Mouse (Mus musculus) cerebellum, adult 8-10 months (tissue): ENCODE data around the gene Zfp839.
A peak's percentile ranks its signal among the peaks of the same experiment; 100 is the strongest.
"Not testable (repeated sequence)": the region's sequence is repeated elsewhere in the genome, so short reads cannot be mapped to it uniquely, and the experiment has no call there.

Source experiments
- DNase-seq: peaks from one replicate; pipeline ENCODE4 v3.0.0; 2022

The Zfp839 gene

DNA sequence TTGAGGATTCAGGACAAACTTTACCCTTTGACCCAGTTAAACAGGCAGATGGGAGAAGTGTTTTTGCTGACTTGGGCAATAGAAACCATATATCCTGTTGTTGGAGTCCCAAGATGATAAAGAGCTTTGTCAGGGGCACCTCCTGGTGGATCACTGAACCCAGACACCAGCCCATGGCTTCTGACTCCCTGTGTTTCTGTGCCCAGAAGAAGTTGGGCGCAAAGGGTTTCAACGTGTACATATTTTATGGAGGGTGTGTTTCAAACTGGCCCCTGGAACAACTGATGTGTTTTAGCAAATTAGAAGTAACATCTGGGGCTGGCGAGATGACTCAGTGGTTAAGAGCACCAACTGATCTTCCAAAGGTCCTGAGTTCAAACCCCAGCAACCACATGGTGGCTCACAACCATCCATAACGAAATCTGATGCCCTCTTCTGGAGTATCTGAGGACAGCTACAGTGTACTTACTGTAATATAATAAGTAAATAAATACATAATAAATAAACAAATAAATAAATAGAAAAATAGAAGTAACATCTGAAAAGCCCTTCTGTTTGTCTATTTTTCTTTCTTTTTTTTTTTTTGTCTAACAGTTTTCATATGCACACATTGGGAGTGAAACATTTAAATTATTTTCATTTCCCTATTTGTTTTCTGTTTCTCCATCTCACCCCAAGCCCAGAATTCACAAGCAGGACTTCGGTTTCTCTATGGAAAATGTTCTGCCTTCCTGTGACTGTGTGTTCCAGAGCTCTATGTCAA lies 8.1 kb upstream of the Zfp839 start:
- no peak for DNase-seq

DNA sequence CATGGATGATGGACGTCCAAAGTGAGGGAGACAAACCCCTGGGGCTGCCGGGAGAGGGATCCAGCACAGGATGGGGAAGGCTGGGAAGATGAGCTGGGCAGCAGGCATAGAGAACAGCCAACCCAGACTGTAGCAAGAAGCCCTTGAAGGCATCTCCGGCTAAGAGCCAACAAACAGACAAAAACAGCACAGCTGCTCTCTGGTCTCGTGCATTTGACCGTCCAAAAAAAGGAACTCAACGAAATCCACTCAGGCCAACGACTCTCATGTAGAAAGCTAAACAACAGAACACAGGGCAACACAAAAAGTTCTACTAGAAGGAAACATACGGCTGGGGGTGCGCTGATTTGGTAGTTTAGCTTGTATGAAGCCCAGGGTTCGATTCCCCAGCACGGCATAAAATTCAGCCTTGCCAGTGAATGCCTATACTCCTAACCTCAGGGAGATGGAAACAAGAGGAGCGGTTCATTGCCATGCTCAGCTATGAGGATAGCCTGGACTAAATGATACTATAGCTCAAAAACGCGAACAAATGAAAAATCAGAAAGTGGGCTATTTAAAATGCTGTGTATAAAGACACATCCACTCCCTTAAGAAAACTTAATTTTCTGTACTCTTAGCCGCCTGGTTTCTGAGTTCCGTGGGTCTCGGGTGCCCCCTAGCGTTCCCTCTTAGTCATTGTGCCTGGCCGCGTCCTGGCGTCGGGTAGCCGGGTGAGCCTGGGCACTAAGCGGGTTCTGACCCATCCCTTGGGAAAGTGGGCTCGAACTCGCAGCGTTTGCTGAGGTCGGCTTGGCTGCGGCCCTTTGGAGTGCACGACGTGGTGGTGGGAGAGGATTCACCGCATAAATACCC lies 6.6 kb upstream of the Zfp839 start:
- DNase-seq, result peak; percentile 87

DNA sequence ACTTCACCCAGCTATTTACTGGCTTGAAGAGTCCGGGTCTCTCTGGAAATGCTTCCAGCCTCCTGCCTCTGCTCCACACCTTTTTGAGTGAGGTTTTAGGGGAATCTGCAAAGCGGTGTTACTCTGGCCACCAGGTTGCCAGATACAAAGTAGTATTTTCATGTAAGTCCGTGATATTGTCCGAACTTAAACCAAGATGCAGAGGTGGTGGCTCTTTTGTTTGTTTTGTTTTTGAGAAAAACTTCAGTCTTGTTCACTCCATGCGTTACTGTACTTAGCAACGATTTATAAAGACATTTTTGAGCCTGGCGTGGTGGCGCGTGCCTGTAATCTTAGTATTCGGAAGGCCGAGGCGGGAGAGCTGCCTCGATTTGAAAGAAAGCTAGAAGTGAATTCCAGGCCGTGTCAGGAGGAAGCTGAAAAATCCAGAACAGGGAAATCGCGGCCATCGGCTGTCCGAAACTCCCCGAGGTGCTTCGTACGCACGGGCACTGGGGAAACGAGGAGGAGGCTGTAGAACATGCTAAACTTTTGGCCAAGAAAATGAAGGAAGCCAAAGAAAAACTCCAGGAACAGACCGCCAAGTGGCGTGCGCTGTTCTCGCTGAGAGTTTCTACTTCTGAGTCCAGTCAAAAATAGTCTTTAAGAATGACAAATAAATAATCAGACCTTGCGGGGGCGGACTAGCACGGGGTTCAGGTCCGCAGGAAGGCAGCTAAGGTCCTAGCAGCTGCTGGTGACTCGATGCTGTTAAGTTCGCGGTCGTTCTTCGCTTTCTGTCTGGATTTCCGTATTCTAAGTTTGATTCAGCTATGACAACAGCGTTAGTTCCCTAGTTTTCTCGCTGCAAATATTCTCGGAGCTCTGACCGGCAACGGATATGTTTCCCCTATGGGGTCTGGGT lies 5.6 kb upstream of the Zfp839 start:
- no peak for DNase-seq

DNA sequence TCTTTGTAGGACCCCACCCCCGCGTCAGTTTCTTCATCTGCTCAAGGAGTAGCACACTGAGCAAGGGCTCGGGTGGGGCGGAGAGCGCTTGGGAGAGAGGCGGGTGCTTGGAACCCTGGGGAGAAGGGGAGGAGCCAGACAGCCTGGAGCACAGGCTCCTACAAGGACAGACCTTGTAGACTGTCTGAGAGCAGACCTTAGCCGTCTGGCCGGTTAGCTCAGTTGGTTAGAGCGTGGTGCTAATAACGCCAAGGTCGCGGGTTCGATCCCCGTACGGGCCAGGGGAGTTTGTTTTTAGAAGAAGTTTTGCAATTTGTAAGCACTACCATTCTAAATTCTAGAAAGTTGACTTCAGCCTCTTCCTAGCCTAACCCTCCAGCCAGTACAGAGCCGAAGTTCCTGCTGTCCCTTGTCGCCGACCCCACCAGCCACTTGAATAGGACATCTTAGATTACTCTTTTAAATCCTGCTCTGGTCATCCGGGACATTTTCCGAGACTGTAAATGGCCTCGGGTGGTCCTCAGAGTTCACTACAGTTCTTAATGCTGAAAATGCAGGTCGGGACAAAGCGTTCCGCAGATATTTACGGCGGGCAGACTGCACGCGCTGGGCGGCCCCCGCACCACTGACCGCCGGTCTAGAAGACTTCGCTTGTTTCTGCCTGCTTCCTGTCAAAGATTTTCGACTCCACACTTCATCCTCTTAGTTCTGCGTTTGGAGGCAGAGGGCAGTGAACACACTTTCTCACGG lies 4.7 kb upstream of the Zfp839 start:
- peak; percentile 87 for DNase-seq

DNA sequence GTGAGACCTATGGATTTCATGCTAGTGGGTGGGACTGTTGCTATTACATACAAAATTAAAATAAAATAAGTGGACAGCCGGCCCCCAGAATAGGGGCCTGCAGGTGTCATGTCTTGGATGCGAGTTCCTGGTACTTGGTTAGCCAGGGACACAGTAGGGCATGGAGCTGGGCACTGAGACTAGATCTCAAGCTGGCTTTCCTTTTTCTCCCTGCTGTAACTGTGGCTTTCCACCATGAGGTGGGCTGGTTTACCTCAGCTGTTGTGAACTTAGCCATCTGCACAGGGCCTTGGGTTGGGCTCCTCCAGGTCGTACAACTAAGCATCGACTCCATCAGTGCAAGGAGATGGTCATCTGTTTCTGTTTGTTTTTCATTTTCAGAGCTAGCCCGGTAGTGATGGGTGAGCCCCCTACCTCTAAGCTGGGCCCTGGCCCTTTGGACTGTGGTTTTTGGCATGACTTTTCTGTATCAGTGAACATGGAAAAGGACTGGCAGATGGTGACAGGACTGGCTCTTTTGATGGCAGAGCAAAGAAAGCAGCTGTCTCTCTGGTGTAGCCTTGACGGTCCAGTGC lies 3.8 kb upstream of the Zfp839 start:
- no peak for DNase-seq

DNA sequence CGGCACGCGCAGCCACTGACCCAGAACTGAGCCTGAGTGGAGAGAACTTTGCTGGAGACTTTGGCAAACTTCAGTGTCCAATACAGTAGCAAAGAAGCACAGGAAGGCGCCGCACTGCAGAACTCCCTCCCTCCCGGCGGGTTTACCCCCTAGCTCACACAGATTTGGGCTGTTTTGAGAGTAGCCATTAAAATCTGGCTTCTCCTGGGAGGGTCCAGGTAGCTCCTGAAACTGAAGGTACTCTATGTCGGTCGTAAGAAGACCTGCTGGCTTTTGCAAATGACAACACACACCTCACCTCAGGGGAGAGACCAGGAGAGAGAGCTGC lies 840 bp downstream of the Zfp839 start:
- no peak for DNase-seq

DNA sequence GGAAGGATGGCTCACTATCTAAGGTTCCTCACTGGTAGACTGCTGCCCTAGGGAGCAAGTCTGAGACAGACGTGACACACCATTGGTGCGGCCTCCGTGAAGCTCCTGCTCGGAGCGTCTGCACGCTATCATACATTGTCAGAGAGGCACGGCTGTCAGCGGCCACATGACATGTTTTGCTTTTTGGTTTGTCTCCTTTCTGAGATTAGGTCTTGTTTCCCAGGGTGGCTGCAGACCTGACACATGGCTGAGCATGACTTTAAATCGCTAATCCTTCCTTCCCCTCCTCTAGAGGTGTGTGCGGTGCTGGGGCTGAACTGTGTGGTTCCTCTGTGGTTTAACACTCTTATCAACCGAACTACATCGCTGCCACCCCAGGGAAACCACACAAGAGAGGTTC lies 1.4 kb downstream of the Zfp839 start:
- DNase-seq, result no peak

DNA sequence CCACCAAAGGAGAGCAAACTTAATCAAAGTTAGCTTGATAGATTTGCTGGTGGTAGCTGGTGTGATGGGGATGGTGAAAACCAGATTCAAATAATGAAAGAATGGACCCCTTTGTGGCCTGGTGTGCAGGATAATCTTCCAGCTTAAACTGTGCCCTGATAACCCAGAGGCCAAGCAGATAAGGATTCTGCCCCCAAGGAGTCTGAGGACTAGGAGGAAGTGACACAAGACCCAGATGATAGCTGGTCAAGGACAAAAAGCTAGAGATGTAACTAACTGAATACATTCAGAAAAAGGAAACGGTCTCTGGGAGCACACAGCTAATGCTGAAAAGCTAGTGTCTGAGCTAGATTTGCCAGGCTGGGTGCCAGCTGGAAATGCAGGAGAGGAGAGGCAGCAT lies 1.9 kb downstream of the Zfp839 start:
- no peak for DNase-seq

DNA sequence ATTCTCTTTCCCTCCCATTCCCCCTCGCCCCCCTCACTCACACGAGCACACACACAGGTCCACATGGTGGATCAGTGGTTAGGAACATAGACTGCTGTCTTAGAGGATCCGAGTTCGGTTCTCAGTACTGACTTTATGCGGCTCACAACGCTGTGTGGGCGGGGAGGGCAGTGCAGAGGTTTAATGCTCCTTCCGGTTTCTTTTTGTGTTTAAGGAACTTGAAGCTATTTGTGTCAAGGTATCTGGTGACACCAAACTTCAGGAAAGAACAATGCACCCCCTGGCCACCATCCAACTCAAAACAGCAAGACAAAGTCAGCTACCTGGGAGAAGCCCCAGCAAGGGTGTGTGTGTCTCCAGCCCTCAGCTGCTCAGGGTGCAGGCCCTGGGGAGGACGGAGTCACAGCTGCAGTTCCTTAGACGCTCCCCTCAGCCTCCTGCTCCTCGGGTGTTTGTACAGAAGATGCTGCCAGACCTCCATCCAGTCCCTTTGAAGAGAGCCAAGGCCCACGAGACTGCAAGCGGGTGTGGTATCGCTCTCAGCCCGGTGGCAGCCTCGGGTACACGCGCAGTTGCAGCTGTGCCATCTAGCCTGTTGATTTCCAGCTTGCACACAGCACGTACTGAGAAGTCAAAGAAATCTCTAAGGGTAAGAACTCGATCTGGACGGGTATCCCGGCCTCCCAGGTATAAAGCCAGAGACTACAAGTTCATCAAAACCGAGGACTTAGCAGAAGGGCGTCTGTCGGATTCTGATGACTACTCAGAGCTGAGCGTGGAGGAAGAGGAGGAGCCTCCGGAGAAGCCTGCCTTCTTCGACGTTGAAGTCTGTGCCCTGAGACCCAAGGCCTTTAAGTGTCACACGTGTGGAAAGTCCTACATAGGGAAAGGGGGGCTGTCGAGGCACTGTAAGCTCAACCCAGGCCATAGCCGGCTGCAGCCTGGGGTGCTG lies 5.0 kb downstream of the Zfp839 start:
- no peak for DNase-seq

DNA sequence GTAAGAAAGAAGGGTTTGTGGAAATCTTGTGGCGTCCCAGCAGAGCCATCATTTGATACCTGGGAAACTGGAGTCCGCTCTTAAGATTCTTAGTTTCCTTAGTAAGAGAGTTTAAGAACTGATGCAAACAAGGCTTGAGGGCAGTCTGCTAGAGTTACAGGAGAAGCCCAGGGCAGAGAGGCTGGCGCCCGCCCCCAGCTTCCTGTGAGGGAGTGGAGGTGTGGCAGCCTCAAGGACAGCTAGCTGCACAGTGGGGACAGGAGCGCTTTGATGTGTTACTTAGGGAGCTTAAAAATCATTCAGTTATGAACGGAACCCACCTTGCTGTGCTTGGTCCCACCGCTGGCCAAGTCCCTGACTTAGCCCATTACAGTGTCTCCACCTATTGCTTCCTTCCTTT lies 7.1 kb downstream of the Zfp839 start:
- DNase-seq, result no peak

DNA sequence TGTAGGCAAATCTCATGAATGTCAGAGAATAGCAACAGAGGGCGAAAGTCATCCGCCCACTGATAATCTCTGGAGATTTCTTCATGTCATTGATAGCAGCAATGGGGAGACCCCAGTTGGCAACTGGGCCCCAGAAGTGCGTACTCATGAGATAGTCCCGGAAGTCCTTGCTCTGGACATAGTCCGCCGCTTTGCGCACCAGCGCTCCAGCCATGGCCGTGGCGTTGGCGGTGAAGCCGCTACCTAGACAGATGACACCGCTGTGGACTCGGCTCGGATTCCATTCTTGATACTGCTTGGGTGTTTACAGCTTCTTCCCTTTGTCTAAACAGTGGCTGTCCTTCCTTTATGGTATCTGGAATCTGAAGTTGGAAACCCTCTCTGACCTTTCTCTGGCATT lies 8.6 kb downstream of the Zfp839 start:
- DNase-seq, result not testable (repeated sequence)

DNA sequence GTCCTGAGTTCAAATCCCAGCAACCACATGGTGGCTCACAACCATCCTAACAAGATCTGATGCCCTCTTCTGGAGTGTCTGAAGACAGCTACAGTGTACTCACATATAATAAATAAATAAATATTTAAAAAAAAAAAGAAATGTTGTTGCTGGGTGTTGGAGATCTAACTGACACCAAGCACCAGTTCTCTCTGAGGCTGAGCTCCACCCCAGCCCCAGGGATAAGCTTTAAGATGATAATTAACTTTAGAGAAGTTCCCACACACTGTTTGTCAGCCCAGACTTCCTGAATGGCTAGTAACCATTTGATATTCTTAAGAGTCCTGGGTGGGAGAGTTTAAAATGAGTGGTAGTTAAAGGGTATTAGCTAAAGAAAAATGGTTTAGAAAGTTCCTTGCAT lies 10.2 kb downstream of the Zfp839 start:
- DNase-seq, result no peak

DNA sequence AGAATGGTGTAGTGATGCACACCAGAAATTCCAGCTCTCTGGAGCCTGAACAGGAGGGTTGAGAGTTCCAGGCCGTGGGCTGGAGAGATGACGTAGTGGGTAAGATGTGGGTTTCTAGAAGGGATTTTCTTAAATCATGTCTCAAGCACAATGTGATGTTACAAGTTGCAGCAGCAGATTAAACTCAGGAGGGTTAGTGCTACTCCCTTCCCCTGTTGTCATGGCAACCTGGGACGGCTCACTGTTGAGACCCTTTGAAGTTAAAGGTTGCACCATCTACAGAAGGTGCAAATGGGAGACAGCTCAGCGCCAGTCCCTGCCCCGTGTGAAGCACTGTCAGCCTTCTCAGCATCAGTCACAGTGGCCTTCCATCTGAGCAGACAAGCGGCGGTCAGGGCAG lies 11.2 kb downstream of the Zfp839 start:
- DNase-seq, result no peak

DNA sequence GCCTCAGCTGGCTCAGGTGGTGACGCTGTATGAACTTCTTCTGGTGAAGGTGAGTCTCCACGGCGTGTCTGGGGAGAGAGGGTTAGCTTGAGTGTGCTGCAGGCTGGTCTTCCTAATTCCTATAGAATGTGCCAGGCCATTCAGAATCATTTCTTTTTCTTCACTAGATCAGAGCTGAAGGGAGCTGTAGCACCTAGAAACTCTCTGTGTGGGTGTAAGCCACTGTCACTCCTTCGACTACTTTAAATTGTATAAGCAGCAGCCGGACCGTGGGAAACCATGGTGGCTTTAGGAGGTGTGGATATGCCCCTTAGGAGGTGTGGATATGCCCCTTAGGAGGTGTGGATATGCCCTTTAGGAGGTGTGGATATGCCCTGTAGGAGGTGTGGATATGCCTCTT lies 14.0 kb downstream of the Zfp839 start:
- no peak for DNase-seq

DNA sequence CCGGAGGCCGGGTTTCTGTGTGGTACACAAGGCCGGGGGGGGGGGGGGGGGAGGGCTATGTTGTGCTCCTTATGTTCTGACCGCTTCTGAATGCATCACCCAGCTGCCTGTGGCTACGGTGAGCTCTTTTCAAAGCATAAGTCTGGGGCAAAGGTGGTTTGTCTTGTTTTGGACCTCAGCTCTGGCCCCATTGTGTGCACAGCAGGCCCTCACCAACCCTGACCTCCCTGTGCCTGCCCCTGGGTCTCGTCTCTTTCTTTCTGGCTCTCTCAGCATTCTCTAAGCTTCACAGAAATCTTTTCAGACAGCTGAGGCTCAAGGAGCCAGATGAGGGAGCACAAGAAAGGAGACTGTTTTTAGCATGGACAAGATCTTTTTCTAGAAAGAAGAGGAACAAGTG lies 15.5 kb downstream of the Zfp839 start:
- DNase-seq, result no peak

DNA sequence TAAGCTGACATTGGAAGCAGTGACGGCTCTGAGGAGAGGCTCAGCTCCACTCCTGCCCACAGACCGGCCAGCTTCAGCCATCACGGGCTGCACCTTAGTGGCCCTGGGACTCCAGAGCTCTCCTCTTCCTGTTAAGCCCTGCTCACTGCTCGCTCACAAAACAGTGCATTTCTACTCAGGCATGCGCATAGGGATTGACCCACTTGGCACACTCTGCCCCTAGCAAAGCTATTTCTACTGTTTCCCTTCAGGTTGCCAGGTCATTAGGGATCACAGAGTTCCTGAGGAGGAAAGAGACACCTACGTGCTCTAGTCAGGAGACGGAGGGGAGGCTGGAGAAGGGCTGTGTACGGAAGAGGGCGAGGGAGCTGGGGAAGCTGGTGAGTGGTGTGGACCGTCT lies 15.9 kb downstream of the Zfp839 start:
- DNase-seq, result no peak

DNA sequence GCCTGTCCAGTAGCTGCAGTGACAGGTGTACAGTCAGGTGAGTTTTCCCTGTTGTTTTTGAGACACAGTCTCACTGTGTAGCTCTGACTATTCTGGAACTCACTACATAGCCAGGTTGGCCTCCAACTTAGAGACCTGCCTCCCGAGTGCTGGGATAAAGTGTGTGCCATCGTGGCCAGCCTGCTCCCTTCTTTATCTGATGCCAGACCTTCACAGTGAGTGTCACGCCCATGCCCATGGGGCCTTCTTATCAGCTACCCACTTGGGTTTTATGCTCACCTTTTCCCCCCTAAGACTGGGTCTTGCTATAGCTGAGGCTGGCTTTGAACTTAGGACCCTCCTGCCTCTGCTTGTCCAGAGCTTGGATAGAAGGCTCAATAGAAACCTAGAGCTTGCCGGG lies 20.1 kb downstream of the Zfp839 start:
- DNase-seq, result no peak

DNA sequence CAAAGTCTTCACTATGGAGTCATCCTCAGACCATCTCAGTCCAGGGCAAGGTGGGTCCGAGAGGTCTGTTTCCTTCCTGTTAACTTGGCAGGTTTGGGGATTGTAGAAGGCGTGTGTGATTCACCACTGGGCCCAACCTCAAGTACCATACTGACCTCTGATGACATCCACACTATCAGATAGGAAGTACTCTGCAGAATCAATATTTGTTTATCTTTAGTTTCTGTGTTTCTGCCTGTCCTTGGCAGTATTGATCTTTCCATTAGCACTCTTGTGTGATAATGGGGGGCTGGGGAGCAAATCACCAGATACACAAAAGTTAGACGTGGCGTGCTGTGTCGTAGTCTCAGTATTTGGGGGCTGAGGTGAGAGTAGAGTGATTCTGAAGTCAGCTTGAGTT lies 21.2 kb downstream of the Zfp839 start:
- DNase-seq, result no peak

DNA sequence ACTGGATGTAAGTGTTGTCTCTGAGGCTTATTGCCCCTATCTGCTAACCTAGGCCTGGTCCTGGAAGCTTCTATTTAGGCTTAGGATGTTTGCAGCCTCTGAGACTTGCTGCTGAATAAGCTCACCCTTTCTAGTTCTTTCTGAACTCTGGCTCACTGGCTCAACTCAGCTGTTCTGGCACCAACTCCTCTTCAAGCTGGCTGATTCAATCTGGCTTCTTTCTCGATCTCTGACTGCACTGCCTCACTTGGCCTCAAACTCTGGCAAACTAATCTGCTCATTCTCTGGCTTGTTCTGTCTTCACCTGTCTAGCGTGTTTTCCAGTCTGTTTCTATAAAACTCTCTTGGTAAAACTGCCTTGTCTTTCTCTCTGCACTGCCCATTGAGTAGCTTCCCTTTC lies 25.3 kb downstream of the Zfp839 start:
- no peak for DNase-seq

DNA sequence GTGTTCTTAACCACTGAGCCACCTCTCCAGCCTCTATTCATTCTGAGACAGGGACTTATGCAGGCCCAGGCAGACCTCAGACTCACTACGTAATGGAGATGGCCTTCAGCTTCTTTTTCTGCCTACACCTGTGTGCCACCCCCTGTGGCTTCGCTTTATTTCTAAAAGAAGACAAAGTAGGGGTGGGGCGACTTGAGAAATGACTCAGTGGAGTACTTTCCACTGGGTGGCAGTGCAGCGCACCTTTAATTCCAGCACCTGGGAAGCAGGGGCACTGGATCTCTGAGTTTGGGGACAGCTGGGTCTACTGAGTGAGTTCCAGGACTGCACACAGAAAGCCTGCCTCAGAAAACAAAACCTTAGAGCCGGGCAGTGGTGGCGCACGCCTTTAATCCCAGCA lies 32.2 kb downstream of the Zfp839 start:
- no peak for DNase-seq

DNA sequence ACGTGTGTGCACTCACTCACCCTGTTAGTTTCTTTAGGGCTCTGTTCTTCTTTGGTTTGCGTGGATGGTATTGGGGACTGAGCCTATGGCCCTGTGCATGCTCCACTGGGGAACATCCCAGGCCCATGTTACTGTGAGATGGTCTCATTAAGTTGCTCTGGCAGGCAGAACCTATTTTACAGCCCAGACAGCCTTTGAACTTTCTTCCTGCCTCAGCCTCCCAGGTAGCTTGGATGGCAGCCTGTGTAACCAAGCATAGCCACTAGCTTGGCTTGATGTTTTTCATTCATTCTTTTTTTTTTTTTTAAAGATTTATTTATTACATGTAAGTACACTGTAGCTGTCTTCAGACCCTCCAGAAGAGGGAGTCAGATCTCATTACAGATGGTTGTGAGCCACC lies 35.2 kb downstream of the Zfp839 start:
- DNase-seq, result no peak
